Mouse (Mus musculus): ENCODE results near the gene Sppl2a.
A peak's percentile ranks its signal among the peaks of the same experiment; 100 is the strongest.
"Not testable (repeated sequence)": the region's sequence is repeated elsewhere in the genome, so short reads cannot be mapped to it uniquely, and the experiment has no call there.

Sppl2a gene

DNA sequence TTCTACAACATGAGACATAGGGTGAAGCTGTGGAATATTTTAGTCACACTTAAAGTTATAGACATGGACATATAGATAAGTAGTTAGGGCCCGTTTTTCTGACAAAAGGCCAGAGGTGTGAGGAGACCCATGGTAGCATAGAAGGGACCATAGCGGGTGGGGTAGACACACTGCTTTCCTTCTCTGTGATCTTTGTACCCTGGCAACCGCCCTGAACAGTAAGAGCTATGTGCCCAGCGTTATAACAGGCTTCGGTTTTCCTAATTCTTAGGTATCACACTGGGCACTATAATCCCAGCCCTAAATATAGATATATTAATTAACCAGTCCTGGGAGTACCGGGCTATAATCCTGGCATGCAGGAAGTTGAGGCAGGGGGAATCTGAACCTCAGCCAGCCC lies 36.1 kb downstream of the Sppl2a start:
- DNase-seq (ENCODE audit: low read depth, low spot score): no peak

DNA sequence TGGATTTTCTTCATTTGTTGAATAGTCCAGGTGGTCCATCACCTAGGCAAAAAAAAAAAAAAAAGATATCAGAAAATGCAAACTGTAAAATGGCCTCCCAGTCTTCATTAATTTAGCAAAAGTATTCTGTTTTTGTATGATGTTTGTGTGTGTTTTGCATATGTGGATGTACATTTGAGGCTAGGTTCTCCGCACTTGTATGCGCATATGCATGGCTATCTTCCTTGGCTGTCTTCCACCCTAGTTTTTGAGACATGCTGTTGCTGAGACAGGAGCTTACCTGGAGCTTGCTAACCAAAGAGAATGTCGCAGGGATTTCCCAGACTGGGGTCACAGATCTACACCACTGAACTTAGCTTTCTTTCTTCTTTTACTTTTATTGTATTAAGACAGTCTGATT lies 38.8 kb downstream of the Sppl2a start:
- no peak for DNase-seq (ENCODE audit: low read depth, low spot score)

DNA sequence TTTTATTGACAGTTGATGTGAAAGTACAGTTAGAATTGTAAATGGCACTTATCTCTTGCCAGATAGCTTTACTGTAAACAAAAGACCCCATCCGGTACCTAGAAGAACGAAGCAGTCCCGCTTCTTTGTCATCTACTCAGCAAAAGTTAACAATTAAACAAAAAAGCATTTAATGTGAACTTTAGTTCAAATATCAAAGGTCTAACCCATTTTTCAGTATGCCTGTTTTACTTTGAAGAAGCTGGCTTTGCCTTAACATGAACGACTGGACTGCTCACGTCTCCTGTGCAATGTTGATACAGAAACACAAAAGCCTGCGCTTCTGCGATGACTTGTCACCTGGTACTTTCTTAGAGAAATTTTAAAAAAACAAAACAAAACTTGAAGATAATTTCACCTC lies 40.7 kb downstream of the Sppl2a start:
- DNase-seq (ENCODE audit: low read depth, low spot score): no peak

DNA sequence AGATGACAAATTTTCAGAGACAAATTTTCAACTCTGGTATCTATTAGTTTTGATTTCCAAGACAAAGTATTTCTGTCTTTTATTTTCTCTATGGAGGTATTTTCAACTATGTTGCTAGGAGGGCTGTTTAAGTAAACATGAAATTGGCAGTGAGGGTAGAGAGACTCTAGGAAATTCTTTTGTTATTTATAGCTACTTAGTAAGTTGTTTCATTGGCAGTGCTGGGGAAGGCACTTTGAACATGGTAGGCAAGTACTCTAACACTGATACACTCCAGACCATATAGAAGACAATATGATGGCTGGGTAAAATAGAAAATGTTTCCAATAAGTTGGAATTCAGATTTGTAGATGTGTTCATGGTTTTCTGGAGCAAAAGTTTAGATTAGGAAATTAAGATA lies 41.3 kb downstream of the Sppl2a start:
- no peak for DNase-seq (ENCODE audit: low read depth, low spot score)

DNA sequence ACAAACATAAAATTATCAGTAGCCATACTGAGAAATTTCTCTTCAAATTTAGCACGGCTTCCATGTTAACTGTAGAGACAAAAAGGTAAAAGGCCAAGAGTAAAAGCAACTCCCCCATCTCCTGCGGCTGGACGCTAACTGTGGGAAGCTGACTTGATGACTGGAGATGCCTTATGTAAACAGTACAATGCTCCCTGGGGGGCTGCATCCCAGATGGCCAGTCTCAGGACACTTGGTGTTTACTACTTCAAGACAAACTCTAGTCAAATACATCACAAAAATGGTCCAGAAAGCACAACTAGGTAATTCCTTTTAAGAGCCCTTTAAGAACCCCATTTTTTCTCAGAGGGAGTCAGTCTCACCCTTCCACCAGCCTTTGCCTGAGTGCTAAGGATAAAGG lies 45.9 kb downstream of the Sppl2a start:
- DNase-seq (ENCODE audit: low read depth, low spot score): no peak

DNA sequence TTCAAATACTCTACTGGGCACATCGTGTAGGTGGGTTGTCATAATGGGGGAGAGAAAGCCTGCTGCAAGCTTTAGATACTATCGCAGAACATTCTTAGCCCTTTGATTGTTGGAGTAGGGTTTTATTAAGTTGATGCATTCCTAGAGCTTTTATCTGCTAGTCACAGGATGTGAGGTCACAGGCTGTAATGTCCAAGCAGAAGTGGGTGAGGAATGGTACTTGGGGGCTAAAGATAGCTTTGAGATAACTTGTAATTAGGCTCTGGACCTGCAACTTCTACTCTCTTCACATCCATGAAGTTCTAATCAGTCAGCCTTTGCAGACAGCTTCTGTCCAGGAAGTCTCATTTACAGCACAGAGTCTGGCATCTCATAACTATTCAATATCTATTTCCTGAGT lies 47.2 kb downstream of the Sppl2a start:
- DNase-seq (ENCODE audit: low read depth, low spot score): no peak

DNA sequence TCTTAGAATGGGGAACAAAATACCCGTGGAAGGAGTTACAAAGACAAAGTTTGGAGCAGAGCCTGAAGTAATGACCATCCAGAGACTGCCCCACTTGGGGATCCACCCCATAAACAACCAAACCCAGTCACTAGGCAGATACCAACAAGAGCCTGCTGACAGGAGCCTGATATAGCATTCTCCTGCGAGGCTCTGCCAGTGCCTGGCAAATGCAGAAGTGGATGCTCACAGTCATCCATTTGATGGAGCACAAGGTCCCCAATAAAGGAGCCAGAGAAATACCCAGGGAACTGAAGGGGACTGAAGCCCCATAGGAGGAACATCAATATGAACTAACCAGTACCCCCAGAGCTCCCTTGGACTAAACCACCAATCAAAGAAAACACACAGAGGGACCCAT lies 50.3 kb downstream of the Sppl2a start:
- DNase-seq (ENCODE audit: low read depth, low spot score): not testable (repeated sequence)

DNA sequence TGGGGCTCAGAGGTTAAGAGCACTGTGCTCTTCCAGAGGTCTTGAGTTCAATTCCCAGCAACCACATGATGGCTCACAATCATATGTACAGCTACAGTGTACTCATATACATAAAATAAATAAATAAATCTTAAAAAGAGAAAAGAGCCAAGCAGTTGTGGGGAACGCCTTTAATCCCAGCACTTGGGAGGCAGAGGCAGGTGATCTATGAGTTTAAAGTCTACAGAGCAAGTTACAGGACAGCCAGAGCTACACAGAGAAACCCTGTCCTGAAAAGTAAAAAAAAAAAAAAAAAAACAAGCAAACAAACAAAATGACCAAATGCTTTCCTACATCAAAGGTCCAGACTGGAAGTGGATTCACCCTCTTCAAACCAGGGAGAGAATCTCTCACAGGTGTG lies 55.0 kb downstream of the Sppl2a start:
- no peak for DNase-seq (ENCODE audit: low read depth, low spot score)

DNA sequence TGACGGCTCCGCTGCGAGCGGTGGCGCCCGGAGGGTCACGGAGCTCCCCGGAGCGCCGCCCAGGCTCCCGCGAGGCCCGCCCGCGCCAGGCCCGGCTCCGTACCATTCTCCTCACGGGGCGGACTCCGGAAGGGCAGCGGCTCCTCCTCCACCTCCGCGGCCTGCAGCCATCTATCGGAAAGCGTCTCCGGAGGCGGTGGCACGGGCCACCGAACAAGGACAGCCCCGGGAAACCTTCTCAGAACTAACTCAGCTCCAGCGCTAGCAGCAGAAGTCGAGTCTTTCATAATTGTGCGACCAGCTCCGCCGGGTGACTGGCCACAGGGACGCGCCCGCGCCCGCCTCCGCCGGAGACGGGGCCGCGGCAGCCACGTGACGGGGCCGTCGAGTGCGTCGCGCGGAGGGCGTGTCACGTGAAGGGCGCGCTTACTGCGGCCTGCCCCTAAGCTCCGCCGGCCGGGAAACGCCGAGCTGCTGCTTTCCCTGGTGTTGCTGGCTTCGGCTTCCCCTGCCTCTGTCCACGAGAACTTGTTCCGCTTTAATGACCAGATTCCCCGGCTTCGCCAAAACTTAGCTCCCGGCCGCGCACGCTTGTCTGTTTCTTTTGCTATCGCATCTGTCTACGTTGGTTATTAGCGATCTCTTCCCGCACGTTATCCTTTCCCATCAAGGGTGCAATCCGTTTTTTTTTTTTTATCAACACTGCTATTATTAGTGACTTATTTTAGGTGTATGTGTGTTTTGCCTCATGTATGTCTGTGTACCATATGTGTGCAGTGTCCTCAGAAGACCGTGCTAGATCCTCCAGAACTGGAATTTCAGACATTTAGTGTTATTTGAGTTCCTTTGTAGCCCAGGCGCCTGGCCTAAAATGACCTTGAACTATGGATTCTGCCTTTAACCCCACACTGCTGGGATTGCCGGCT lies 56.9 kb downstream of the Sppl2a start, which contains the start of gene Trpm7:
Gene Trpm7 (minus strand): TSS at position 360 of the 926 bp plus-strand sequence.
- peak; percentile 81 for DNase-seq (ENCODE audit: low read depth, low spot score)

DNA sequence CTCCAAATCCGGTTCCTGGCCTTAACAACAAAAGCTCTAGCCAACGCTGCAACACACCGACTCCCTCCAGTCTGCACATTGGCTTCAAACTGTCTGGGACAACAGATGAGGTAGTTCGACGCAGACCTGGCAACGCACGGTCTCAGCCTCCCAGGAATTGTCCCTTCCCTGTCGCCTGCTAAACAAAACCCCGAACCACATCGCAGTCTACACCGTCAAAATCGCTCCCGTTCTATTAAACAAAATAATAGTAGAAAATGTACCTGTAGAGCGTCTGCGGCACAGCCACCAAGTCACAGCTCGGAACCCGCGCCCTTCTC lies 57.6 kb downstream of the Sppl2a start:
- no peak for DNase-seq (ENCODE audit: low read depth, low spot score)

DNA sequence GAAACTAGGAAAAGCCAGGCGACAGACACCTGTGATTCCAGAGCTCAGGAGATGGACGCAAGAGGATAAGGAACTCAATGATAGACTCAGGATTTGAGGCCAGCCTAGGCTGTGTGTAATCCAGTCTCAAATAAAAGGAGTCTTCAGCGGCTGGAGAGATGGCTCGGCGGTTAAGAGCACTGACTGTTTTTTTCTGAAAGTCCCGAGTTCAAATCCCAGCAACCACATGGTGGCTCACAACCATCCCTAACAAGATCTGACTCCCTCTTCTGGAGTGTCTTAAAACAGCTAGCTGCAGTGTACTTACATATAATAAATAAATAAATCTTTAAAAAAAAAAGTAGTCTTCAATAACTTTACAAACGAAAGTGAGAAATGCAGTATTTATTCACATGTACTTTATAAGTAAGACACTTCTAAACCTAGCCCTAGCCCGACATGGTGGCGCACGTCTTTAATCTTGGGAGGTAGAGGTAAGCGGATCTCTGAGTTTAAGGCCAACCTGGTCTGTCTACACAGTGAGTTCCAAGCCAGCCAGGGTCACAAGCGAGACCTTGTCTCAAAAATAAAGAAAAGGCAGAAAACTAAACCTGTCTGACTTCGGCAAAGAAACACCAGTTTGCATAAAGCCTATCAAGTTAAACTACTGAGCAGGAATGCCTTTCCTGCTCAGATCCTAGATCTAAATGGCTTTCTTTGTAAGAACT lies 58.1 kb downstream of the Sppl2a start:
- DNase-seq (ENCODE audit: low read depth, low spot score): peak; percentile 40

DNA sequence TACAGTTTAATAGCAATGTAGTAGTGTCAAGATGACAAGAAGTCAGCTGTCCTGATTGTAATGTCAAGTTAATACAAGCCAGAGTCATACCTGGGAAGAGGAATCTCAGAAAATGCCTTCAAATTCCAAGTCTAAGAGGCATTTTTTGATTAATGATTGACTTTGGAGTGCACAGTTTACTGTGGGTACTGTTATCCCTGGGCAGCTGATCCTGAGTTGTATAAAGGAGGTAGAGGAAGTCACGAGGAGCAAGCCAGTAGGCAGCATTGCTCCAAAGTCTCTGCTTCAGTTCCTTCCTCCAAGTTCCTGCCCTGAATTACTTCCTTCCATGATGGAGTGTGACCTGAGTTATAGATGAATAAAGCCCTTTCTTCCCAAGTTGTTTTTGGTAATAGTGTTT lies 66.7 kb downstream of the Sppl2a start:
- DNase-seq (ENCODE audit: low read depth, low spot score): no peak

DNA sequence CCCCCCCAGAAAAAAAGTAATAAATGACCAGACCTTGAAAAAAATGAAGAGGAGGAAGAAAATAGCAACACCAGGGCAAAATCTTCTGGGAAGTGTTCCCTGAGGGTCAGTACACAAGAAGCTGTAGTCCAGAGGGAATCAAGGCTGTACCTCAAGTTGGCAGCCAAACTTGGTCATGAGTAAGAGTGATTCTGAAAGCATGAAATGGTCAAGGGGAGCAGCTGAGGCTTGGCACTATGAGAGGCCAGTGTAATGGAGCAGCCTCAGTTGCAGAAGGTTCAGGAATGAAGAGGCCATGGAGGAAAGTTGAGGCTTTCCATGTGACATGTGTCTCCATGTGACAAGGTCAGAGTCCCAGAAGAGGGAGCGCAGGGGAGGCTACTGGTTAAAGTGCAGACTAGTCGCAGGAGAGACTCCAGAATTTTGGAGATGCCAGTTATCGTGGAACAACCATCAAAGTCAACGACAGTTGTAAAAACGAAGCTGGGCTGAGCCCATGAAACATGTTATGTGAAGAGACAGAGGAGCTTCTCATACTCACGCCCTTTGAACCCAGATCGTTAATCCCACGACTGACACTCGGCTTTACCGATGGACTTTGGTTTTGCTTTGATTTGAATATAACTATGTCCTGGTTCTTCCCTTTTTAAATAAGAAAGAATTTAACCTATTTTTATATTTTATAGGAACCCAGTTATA lies 67.4 kb downstream of the Sppl2a start:
- no peak for DNase-seq (ENCODE audit: low read depth, low spot score)

DNA sequence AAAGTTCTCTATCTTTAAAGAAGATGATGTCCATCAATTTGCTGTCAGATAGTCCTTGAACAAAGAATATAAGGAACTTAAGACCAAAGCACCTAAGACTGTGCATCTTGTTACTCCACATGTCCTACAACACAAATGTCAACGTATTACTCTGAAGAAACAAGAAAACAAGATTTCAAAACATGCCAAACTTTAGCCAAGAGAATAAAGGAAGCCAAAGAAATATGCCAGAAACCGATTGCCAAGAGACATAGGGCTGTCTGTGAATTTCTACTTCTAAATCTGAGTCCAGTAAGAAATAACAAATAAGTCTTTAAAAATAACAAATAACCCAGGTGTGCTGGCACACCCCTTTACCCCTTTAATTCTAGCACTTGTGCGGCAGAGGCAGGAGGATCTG lies 68.0 kb downstream of the Sppl2a start:
- DNase-seq (ENCODE audit: low read depth, low spot score): no peak

DNA sequence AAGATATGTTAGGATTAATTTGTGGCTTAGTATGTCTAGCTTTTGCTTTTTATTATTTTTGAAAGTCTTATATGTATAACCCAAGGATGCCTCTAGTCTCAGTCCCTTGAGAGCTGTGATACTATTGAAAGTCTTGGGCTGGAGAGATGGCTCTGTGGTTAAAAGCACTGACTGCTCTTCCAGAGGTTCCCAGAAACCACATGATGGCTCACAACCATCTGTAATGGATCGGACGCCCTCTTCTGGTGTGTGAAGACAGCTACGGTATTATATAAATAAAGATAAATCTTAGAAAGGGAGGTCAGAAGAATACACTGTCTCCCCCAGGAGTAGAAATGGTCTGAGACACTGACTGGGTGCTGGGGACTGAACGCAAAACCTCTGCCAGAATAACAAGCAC lies 88.3 kb downstream of the Sppl2a start:
- DNase-seq (ENCODE audit: low read depth, low spot score): no peak
